In genomic region chr3:69479937-69480336, GRCm38 (mm10) we compare ENCODE assay signal across 8 mouse cellular contexts.
DNase-seq lines count a peak whose midpoint lies in the region.

No protein-coding gene starts in this region.

- DNase-seq in cerebellum, postnatal 10 days: peak; percentile 67 to 73
- no peak for DNase-seq in cerebellum, postnatal 4 days (ENCODE audit: low spot score in 2 of 2)
- peak; percentile 35 to 45 for DNase-seq in left cerebral cortex, postnatal 14 days (ENCODE audit: low spot score in 2 of 2)
- DNase-seq in left cerebral cortex, adult 11 months (ENCODE audit: low spot score): no peak
- peak; percentile 47 for DNase-seq in adrenal gland, postnatal 14 days
- peak; percentile 66 to 67 for DNase-seq in kidney, postnatal 25 days
- no peak for DNase-seq in left cerebral cortex, adult 8-10 months (ENCODE audit: low spot score in 2 of 2)
- no peak for DNase-seq in thymus, postnatal 4 days

- intact Hi-C loops in left cerebral cortex, postnatal 14 days (cut with DNase I): loop anchor here (5.0 to 10.0 kb wide), 3 partner anchors 58 to 163 kb away; partner anchors contain the start of gene Ppm1l

Comparison
In these comparisons a context has a peak if more than half of its experiments do, and no peak if none do; other contexts are left out.
1. DNase-seq: peak in cerebellum, postnatal 10 days (2 of 2), left cerebral cortex, postnatal 14 days (2 of 2), adrenal gland, postnatal 14 days (single experiment) and kidney, postnatal 25 days (2 of 2); none in cerebellum, postnatal 4 days (0 of 2), left cerebral cortex, adult 11 months (single experiment), left cerebral cortex, adult 8-10 months (0 of 2) and thymus, postnatal 4 days (single experiment).